Mouse (Mus musculus): ENCODE measurements around the gene Tmem52b. TPM values are rescaled to one million over a fixed set of nuclear protein-coding genes. Genes with fewer than 3 reads are reported as not detected.
A peak's percentile ranks its signal among the peaks of the same experiment; 100 is the strongest.

The Tmem52b gene
- polyA plus RNA-seq, 1 experiment from 2014 or later: not detected

GRCm38 (mm10) chr6:129535723-129536122 lies 23.4 kb downstream of the Tmem52b start:
- Histone ChIP-seq H3K4me1 (peaks cover 19% of the 10 kb centered on the region), H3K36me3 (replicated peaks) (peaks cover 36% of the 10 kb centered on the region), H3K27ac (no peak overlapping the region), H3K4me3 (no peak overlapping the region), H3K27me3 (ENCODE audit: poor library complexity, severe bottlenecking) (no peaks in the 10 kb centered on the region), H3K9me3 (no peaks in the 10 kb centered on the region)
- WGBS: 88% methylated on average over 4 of the region's 4 CpGs
- no peak for DNase-seq (ENCODE audit: extremely low spot score, low spot score)

GRCm38 (mm10) chr6:129538555-129538954 lies 26.2 kb downstream of the Tmem52b start:
- peaks cover 17% of the 10 kb centered on the region for H3K4me1 ChIP-seq
- H3K27me3 ChIP-seq (ENCODE audit: poor library complexity, severe bottlenecking): no peaks in the 10 kb centered on the region
- H3K4me3 ChIP-seq: no peak overlapping the region
- WGBS: 92% methylated on average over 6 of the region's 6 CpGs
- no peak for DNase-seq (ENCODE audit: extremely low spot score, low spot score)
- H3K36me3 ChIP-seq (replicated peaks): peaks cover 50% of the 10 kb centered on the region
- H3K9me3 ChIP-seq: no peaks in the 10 kb centered on the region
- no peak overlapping the region for H3K27ac ChIP-seq

- Histone ChIP-seq H3K4me3 (no peak overlapping the region), H3K4me1 (peaks cover 2% of the 10 kb centered on the region; the same call in 1 of the 2 replicates), H3K9me3 (no peaks in the 10 kb centered on the region), H3K27me3 (ENCODE audit: poor library complexity, severe bottlenecking) (no peaks in the 10 kb centered on the region), H3K36me3 (replicated peaks) (peaks cover 50% of the 10 kb centered on the region), H3K27ac (no peak overlapping the region)
- no peak for DNase-seq (ENCODE audit: extremely low spot score, low spot score)
- 86% methylated on average over 9 of the region's 9 CpGs for WGBS
Measured at GRCm38 (mm10) chr6:129541931-129542330, 29.6 kb downstream of the Tmem52b start.

GRCm38 (mm10) chr6:129542540-129542939 lies 30.2 kb downstream of the Tmem52b start:
- H3K27ac ChIP-seq: no peak overlapping the region
- H3K4me1 ChIP-seq: peaks cover 2% of the 10 kb centered on the region; the same call in 1 of the 2 replicates
- no peak overlapping the region for H3K4me3 ChIP-seq
- no peaks in the 10 kb centered on the region for H3K27me3 ChIP-seq (ENCODE audit: poor library complexity, severe bottlenecking)
- WGBS: 89% methylated on average over 3 of the region's 3 CpGs
- H3K36me3 ChIP-seq (replicated peaks): peaks cover 45% of the 10 kb centered on the region
- H3K9me3 ChIP-seq: no peaks in the 10 kb centered on the region
- no peak for DNase-seq (ENCODE audit: extremely low spot score, low spot score)

- peaks cover 31% of the 10 kb centered on the region for H3K36me3 ChIP-seq (replicated peaks)
- no peak overlapping the region for H3K27ac ChIP-seq
- H3K4me3 ChIP-seq: no peak overlapping the region
- peaks cover 2% of the 10 kb centered on the region; the same call in 1 of the 2 replicates for H3K4me1 ChIP-seq
- no peaks in the 10 kb centered on the region for H3K9me3 ChIP-seq
- 70% methylated on average over 6 of the region's 6 CpGs for WGBS
- DNase-seq (ENCODE audit: extremely low spot score, low spot score): no peak
- H3K27me3 ChIP-seq (ENCODE audit: poor library complexity, severe bottlenecking): no peaks in the 10 kb centered on the region
Measured at GRCm38 (mm10) chr6:129543709-129544606, 31.6 kb downstream of the Tmem52b start.

GRCm38 (mm10) chr6:129547277-129547676 lies 34.9 kb downstream of the Tmem52b start:
- 82% methylated on average over 2 of the region's 2 CpGs for WGBS
- no peaks in the 10 kb centered on the region for H3K27me3 ChIP-seq (ENCODE audit: poor library complexity, severe bottlenecking)
- no peaks in the 10 kb centered on the region for H3K9me3 ChIP-seq
- no peaks in the 10 kb centered on the region for H3K4me1 ChIP-seq
- no peak overlapping the region for H3K4me3 ChIP-seq
- DNase-seq (ENCODE audit: extremely low spot score, low spot score): no peak
- H3K27ac ChIP-seq: no peak overlapping the region
- no peaks in the 10 kb centered on the region for H3K36me3 ChIP-seq (replicated peaks)

- no peaks in the 10 kb centered on the region for H3K9me3 ChIP-seq
- no peak overlapping the region for H3K4me3 ChIP-seq
- H3K27me3 ChIP-seq (ENCODE audit: poor library complexity, severe bottlenecking): no peaks in the 10 kb centered on the region
- 79% methylated on average over 3 of the region's 3 CpGs for WGBS
- no peaks in the 10 kb centered on the region for H3K4me1 ChIP-seq
- DNase-seq (ENCODE audit: extremely low spot score, low spot score): no peak
- no peak overlapping the region for H3K27ac ChIP-seq
- H3K36me3 ChIP-seq (replicated peaks): no peaks in the 10 kb centered on the region
Measured at GRCm38 (mm10) chr6:129548009-129548408, 35.7 kb downstream of the Tmem52b start.

GRCm38 (mm10) chr6:129557298-129558023 lies 45.1 kb downstream of the Tmem52b start:
- no peak for DNase-seq (ENCODE audit: extremely low spot score, low spot score)
- H3K4me1 ChIP-seq: peaks cover 19% of the 10 kb centered on the region
- H3K27me3 ChIP-seq (ENCODE audit: poor library complexity, severe bottlenecking): no peaks in the 10 kb centered on the region
- H3K9me3 ChIP-seq: no peaks in the 10 kb centered on the region
- no peaks in the 10 kb centered on the region for H3K36me3 ChIP-seq (replicated peaks)
- peak overlapping the region; percentile 71 for H3K27ac ChIP-seq
- no peak overlapping the region for H3K4me3 ChIP-seq

- H3K4me3 ChIP-seq: no peak overlapping the region
- H3K27ac ChIP-seq: peak overlapping the region; percentile 71
- 22% methylated on average over 12 of the region's 12 CpGs for WGBS
- H3K36me3 ChIP-seq (replicated peaks): no peaks in the 10 kb centered on the region
- H3K4me1 ChIP-seq: peaks cover 19% of the 10 kb centered on the region
- DNase-seq (ENCODE audit: extremely low spot score, low spot score): peak; percentile 66
- H3K27me3 ChIP-seq (ENCODE audit: poor library complexity, severe bottlenecking): no peaks in the 10 kb centered on the region
- no peaks in the 10 kb centered on the region for H3K9me3 ChIP-seq
Measured at GRCm38 (mm10) chr6:129558946-129559640, 46.7 kb downstream of the Tmem52b start.

GRCm38 (mm10) chr6:129559641-129560027 lies 47.3 kb downstream of the Tmem52b start:
- 65% methylated on average over 4 of the region's 4 CpGs for WGBS

GRCm38 (mm10) chr6:129565257-129565656 lies 52.9 kb downstream of the Tmem52b start:
- Histone ChIP-seq H3K4me1 (no peaks in the 10 kb centered on the region), H3K9me3 (no peaks in the 10 kb centered on the region), H3K36me3 (replicated peaks) (no peaks in the 10 kb centered on the region), H3K4me3 (no peak overlapping the region), H3K27me3 (ENCODE audit: poor library complexity, severe bottlenecking) (no peaks in the 10 kb centered on the region), H3K27ac (no peak overlapping the region)
- DNase-seq (ENCODE audit: extremely low spot score, low spot score): no peak
- WGBS: 70% methylated on average over 2 of the region's 2 CpGs

More at GRCm38 (mm10) chr6:129559641-129560027, 47.3 kb downstream of the Tmem52b start:
- no peak overlapping the region for H3K27ac ChIP-seq
- H3K27me3 ChIP-seq (ENCODE audit: poor library complexity, severe bottlenecking): no peaks in the 10 kb centered on the region
- H3K4me3 ChIP-seq: no peak overlapping the region
- no peak for DNase-seq (ENCODE audit: extremely low spot score, low spot score)
- H3K36me3 ChIP-seq (replicated peaks): no peaks in the 10 kb centered on the region
- no peaks in the 10 kb centered on the region for H3K9me3 ChIP-seq
- peaks cover 19% of the 10 kb centered on the region for H3K4me1 ChIP-seq
